Mouse (Mus musculus) heart, adult 2 months (tissue): ENCODE results near the gene Trim44. TPM values are rescaled to one million over a fixed set of nuclear protein-coding genes. Genes with fewer than 3 reads are reported as not detected.

Experiments used
- DNase-seq, 2 experiments: peaks; one replicate each; pipeline ENCODE4 v3.0.0; 2021
- H3K27ac ChIP-seq: fragments of 200-600 bp; 2 replicates; pipeline ENCODE4 v1.8.1; 2022
- H3K27me3 ChIP-seq: fragments of 200-500 bp; 2 replicates; pipeline ENCODE4 v1.6.1; 2012; ENCODE audit warnings: mild to moderate bottlenecking, low read length, inconsistent platforms, mixed read lengths; ENCODE audit not compliant: control insufficient read depth, insufficient read depth
- H3K36me3 ChIP-seq: fragments of 200-500 bp; 2 replicates; pipeline ENCODE4 v1.6.1; 2012; ENCODE audit warnings: low read length, inconsistent platforms; ENCODE audit not compliant: control insufficient read depth, insufficient read depth
- H3K4me1 ChIP-seq: fragments of 200-500 bp; 2 replicates; pipeline ENCODE4 v1.6.1; 2011; ENCODE audit warnings: low read length; ENCODE audit not compliant: control insufficient read depth, insufficient read depth
- H3K4me3 ChIP-seq: fragments of 200-600 bp; 2 replicates; pipeline ENCODE4 v1.8.1; 2022
- H3K79me2 ChIP-seq: fragments of 200-500 bp; replicated peaks from 2 replicates; pipeline ENCODE4 v1.6.1; 2012; ENCODE audit warnings: mild to moderate bottlenecking, inconsistent platforms, low read length, moderate library complexity, mixed read lengths; ENCODE audit not compliant: control insufficient read depth, insufficient read depth
- H3K9ac ChIP-seq: fragments of 200-500 bp; 2 replicates; pipeline ENCODE4 v1.6.1; 2012; ENCODE audit warnings: low read depth, mild to moderate bottlenecking, control low read depth, inconsistent platforms, low read length, mixed read lengths
- CTCF ChIP-seq: fragments of 200-600 bp; IDR thresholded peaks from 2 replicates; pipeline ENCODE4 v1.8.1; 2022; ENCODE audit warnings: antibody characterized with exemption, mild to moderate bottlenecking, moderate library complexity
- EP300 ChIP-seq: fragments of 200-500 bp; IDR thresholded peaks from 2 replicates; pipeline ENCODE4 v1.6.1; 2011; ENCODE audit warnings: low read depth, low read length, control low read depth; ENCODE audit not compliant: insufficient read depth
- POLR2A ChIP-seq: fragments of 200-500 bp; IDR thresholded peaks from 2 replicates; pipeline ENCODE4 v1.6.1; 2011; ENCODE audit warnings: mild to moderate bottlenecking, low read depth, low read length, control low read depth; ENCODE audit not compliant: insufficient read depth
- WGBS: fragments of 180-500 bp; shearing (Covaris S2); methylation state at CpG from one replicate; pipeline ENCODE4 v1.1.7; 2018; 5-methylcytosine and 5-hydroxymethylcytosine counted together
- intact Hi-C: fragments of 180-260 bp; cut with DNase I; formaldehyde crosslinking; loops from one replicate; pipeline ENCODE4 v1.15.1; 2025
- polyA plus RNA-seq: library from polyadenylated mRNA; depleted of rRNA; stranded (reverse); fragments of >200 nt; gene quantifications from 2 replicates; pipeline ENCODE4 v1.2.3, GENCODE M21; 2012
- total RNA-seq, 2 experiments: library from RNA; stranded (reverse); gene quantifications; 2 replicates each; pipeline ENCODE4 v1.2.3; 2021

The Trim44 gene
- total and polyA plus RNA-seq, 3 experiments: 13.0 to 28.8 (median 27.7) TPM

GRCm38 (mm10) chr2:102273280-102273679 is 134.3 kb downstream of the Trim44 start:
- Histone ChIP-seq H3K27ac (no peak overlapping the region), H3K4me1 (no peaks in the 10 kb centered on the region), H3K36me3 (no peaks in the 10 kb centered on the region), H3K79me2 (no peaks in the 10 kb centered on the region), H3K4me3 (no peak overlapping the region), H3K9ac (no peak overlapping the region), H3K27me3 (no peaks in the 10 kb centered on the region)
- no peak for TF ChIP-seq CTCF
- TF ChIP-seq POLR2A: no peak
- TF ChIP-seq EP300: no peak
- intact Hi-C loops: no loop called here
- no peak for DNase-seq
- 72% methylated on average over 7 of the region's 7 CpGs for WGBS

GRCm38 (mm10) chr2:102267582-102268339 is 139.9 kb downstream of the Trim44 start:
- intact Hi-C loops: no loop called here
- WGBS: 68% methylated on average over 13 of the region's 13 CpGs

GRCm38 (mm10) chr2:102266911-102267310 is 140.7 kb downstream of the Trim44 start:
- intact Hi-C loops: no loop called here
- H3K27me3 ChIP-seq: no peaks in the 10 kb centered on the region; the same call in 1 of the 2 replicates

More at GRCm38 (mm10) chr2:102267582-102268339, 139.9 kb downstream of the Trim44 start:
- Histone ChIP-seq H3K79me2 (no peaks in the 10 kb centered on the region), H3K27me3 (no peaks in the 10 kb centered on the region; the same call in 1 of the 2 replicates), H3K27ac (no peak overlapping the region), H3K9ac (no peak overlapping the region), H3K4me1 (no peaks in the 10 kb centered on the region), H3K4me3 (no peak overlapping the region), H3K36me3 (no peaks in the 10 kb centered on the region)
- no peak for TF ChIP-seq EP300
- no peak for TF ChIP-seq CTCF
- no peak for TF ChIP-seq POLR2A
- no peak for DNase-seq

GRCm38 (mm10) chr2:102259139-102259538 is 148.5 kb downstream of the Trim44 start:
- TF ChIP-seq POLR2A (no peak), CTCF (no peak), EP300 (peak; percentile 7; the same call in 1 of the 2 replicates)
- Histone ChIP-seq H3K4me1 (peaks cover 6% of the 10 kb centered on the region), H3K4me3 (no peak overlapping the region), H3K27me3 (no peaks in the 10 kb centered on the region), H3K79me2 (no peaks in the 10 kb centered on the region), H3K9ac (no peak overlapping the region), H3K36me3 (no peaks in the 10 kb centered on the region), H3K27ac (no peak overlapping the region)
- peak; percentile 51 to 69 for DNase-seq
- 9% methylated on average over 13 of the region's 13 CpGs for WGBS
- intact Hi-C loops: loop anchor here (2.0 kb wide), 1 partner anchor 30 kb away; no protein-coding TSS in a partner anchor

More at GRCm38 (mm10) chr2:102266911-102267310, 140.7 kb downstream of the Trim44 start:
- TF ChIP-seq EP300 (no peak), CTCF (no peak), POLR2A (no peak)
- DNase-seq: no peak
- Histone ChIP-seq H3K27ac (no peak overlapping the region), H3K4me1 (no peaks in the 10 kb centered on the region), H3K4me3 (no peak overlapping the region), H3K9ac (no peak overlapping the region), H3K79me2 (no peaks in the 10 kb centered on the region), H3K36me3 (no peaks in the 10 kb centered on the region)
- 90% methylated on average over 3 of the region's 3 CpGs for WGBS

GRCm38 (mm10) chr2:102258682-102259081 is 148.9 kb downstream of the Trim44 start:
- Histone ChIP-seq H3K9ac (no peak overlapping the region), H3K27me3 (no peaks in the 10 kb centered on the region), H3K79me2 (no peaks in the 10 kb centered on the region), H3K4me3 (no peak overlapping the region), H3K36me3 (no peaks in the 10 kb centered on the region), H3K4me1 (peaks cover 6% of the 10 kb centered on the region), H3K27ac (no peak overlapping the region)
- intact Hi-C loops: loop anchor here (2.0 kb wide), 1 partner anchor 30 kb away; no protein-coding TSS in a partner anchor
- TF ChIP-seq POLR2A (no peak), CTCF (no peak), EP300 (no peak)
- DNase-seq: no peak
- 29% methylated on average over 8 of the region's 8 CpGs for WGBS

GRCm38 (mm10) chr2:102257964-102258605 is 149.5 kb downstream of the Trim44 start:
- under 1% methylated on average over 12 of the region's 12 CpGs for WGBS

More at GRCm38 (mm10) chr2:102257964-102258605, 149.5 kb downstream of the Trim44 start:
- Histone ChIP-seq H3K36me3 (no peaks in the 10 kb centered on the region), H3K9ac (no peak overlapping the region), H3K27ac (no peak overlapping the region), H3K27me3 (no peaks in the 10 kb centered on the region), H3K79me2 (no peaks in the 10 kb centered on the region), H3K4me3 (no peak overlapping the region), H3K4me1 (peaks cover 6% of the 10 kb centered on the region)
- intact Hi-C loops: loop anchor here (2.0 kb wide), 1 partner anchor 29 kb away; no protein-coding TSS in a partner anchor
- DNase-seq: peak in 1 of 2 experiments; percentile 10
- no peak for TF ChIP-seq CTCF
- no peak for TF ChIP-seq POLR2A
- TF ChIP-seq EP300: no peak
